Mouse (Mus musculus): ENCODE results near the gene Plch2. TPM values are rescaled to one million over a fixed set of nuclear protein-coding genes. Genes with fewer than 3 reads are reported as not detected.

Gene Plch2
- 11.2 and 12.8 TPM in 2 replicates for polyA plus RNA-seq (2015; fragmentation: Nextera tagmentation; extraction: Ambion mirVana)

DNA sequence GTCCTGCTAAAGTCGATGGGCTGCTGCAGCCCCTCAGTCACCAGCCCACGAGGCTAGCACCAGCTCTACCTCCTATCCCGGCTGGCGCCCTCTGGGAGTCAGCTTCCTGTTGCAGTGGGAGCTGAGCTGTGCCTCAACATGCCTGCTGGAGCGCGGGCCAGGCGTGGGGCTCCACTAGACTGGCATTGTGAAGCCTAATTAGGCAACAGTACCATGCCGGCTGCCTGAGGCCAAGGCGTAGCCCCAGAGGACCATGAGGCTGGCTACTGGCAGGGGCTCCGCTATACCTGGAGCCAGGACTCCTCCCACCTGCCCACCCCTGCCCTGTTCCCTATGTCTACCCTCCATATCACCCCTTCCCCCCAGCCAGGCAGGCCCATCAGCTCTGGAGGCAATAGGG, at the start of gene Plch2:
Gene Plch2, minus strand, starts transcription at position 61 of the 400 bp plus-strand sequence.
- peaks cover 10% of the 10 kb centered on the region for H3K27me3 ChIP-seq
- H3K27ac ChIP-seq: peak within 1 kb of the TSS; percentile 73
- no peaks in the 10 kb centered on the region for H3K9me3 ChIP-seq
- 0 out of 2 replicates have a peak within 1 kb of the TSS, but pooled peaks have one; percentile 33 for H3K9ac ChIP-seq
- peak; percentile 63 for ATAC-seq (ENCODE audit: insufficient number of reproducible peaks, insufficient read depth, low FRiP score, low TSS enrichment, low read depth)
- H3K4me3 ChIP-seq: peak within 1 kb of the TSS; percentile 21
- no peaks in the 10 kb centered on the region for H3K36me3 ChIP-seq
- H3K4me2 ChIP-seq: peak within 1 kb of the TSS; percentile 42
- peaks cover 50% of the 10 kb centered on the region for H3K4me1 ChIP-seq
- 41% methylated on average over 10 of the region's 10 CpGs for WGBS

DNA sequence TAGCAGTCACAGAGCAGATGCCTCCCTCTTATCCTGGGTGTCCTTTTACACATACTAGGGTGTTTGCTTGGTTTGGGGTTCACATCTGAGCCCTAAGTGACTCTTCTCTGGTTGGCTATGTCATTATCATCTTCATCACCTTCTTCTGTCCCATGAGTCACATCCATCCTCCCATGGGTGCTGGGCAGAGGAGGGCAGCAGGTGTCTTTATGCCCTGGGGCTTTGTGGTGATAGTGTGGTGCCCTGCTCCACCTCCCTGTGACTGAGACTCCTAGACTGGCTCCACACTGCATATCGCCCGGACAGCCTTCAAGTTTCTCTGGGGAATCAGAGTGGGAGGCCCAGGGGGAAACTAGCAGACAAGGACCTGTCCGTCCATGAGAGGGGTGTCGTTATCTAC, 42.0 kb upstream of the Plch2 start:
- ATAC-seq (ENCODE audit: insufficient number of reproducible peaks, insufficient read depth, low FRiP score, low TSS enrichment, low read depth): no peak
- H3K4me3 ChIP-seq: no peak overlapping the region
- no peak overlapping the region for H3K27ac ChIP-seq
- no peaks in the 10 kb centered on the region for H3K36me3 ChIP-seq
- H3K4me1 ChIP-seq: peaks cover 7% of the 10 kb centered on the region
- H3K27me3 ChIP-seq: no peaks in the 10 kb centered on the region
- H3K9me3 ChIP-seq: no peaks in the 10 kb centered on the region
- WGBS: 80% methylated on average over 4 of the region's 4 CpGs
- no peak overlapping the region for H3K9ac ChIP-seq
- no peak overlapping the region for H3K4me2 ChIP-seq

DNA sequence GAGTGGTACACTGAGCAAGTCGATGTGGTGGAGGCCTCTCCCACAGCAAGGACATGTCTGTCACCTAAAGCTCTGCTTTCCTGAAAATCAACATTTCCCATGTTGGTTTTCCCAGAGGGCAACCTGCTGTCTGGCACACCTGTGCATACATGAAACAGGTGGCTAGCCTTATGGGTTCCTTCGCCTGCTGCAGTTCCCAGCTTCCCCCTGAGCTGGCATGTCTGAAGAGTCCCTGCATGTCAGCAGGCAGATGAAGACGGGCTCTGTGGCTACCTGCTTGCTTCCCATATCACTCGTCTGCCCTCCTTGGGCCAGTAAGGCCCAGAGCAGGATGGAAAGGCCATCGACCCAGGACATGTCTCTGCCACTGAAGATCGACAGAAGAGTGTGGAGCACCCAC, 40.9 kb upstream of the Plch2 start:
- H3K27ac ChIP-seq: no peak overlapping the region
- peaks cover 4% of the 10 kb centered on the region; the same call in 1 of the 2 replicates for H3K36me3 ChIP-seq
- H3K4me2 ChIP-seq: no peak overlapping the region
- 82% methylated on average over 6 of the region's 6 CpGs for WGBS
- H3K4me1 ChIP-seq: peaks cover 7% of the 10 kb centered on the region
- no peak overlapping the region for H3K4me3 ChIP-seq
- no peaks in the 10 kb centered on the region for H3K27me3 ChIP-seq
- H3K9ac ChIP-seq: no peak overlapping the region
- H3K9me3 ChIP-seq: no peaks in the 10 kb centered on the region
- no peak for ATAC-seq (ENCODE audit: insufficient number of reproducible peaks, insufficient read depth, low FRiP score, low TSS enrichment, low read depth)

DNA sequence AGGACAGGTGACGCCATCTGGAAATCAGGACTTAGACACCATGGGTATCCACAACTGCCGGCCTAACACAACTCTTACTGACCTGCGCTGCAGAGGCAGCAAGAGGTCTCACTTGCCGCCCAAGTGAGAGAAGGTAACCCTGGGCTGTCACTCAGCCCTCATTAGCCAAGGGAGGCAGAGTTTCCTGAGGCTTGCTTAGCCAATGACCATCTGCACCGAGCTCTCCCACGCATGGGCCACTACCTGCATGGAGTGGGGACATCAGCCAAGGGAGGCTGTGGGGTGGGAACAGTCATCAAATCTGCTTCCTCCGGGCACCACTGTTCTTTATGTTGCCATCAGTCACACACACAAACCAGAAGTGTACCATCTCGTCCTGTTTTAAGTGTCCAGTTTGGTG, 39.4 kb upstream of the Plch2 start:
- no peaks in the 10 kb centered on the region for H3K27me3 ChIP-seq
- H3K27ac ChIP-seq: no peak overlapping the region
- H3K4me3 ChIP-seq: no peak overlapping the region
- peaks cover 9% of the 10 kb centered on the region for H3K36me3 ChIP-seq
- WGBS: 87% methylated on average over 8 of the region's 8 CpGs
- H3K9me3 ChIP-seq: no peaks in the 10 kb centered on the region
- no peak for ATAC-seq (ENCODE audit: insufficient number of reproducible peaks, insufficient read depth, low FRiP score, low TSS enrichment, low read depth)
- H3K9ac ChIP-seq: no peak overlapping the region; the same call in 1 of the 2 replicates
- peaks cover 7% of the 10 kb centered on the region for H3K4me1 ChIP-seq
- no peak overlapping the region for H3K4me2 ChIP-seq

DNA sequence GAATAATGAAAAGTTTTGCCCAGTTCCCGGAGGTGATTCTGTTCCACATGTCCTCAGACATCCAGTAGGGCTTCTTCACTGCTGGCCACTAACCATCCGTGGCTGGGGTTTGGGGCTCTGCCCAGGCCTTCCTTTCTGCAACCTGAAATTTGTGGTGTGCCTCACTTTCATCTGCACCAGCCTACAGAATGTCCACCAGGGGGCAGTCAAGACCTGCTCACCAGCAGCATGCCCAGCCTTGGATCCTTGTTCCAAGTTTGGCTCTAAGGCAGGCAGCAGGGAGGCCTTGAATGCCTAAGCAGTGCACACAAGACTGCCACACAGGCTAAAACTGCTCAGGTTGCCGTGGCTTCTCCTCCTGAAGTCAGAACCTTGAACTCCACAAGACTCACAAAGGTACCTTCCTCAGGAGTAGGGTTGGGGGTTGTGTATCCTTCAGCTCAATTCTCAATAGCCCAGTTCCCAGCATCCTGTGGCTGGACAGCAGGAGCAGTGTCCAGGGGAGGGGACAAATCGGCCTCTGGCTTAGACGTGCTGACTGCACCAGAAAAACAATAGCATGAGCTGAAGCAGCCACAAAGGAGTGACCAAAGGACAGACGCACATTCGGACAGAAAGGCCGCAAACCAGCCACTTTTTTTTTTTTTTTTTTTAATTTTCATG, 38.8 kb upstream of the Plch2 start:
- Histone ChIP-seq H3K27ac (peak overlapping the region; percentile 74), H3K27me3 (no peaks in the 10 kb centered on the region), H3K4me3 (no peak overlapping the region), H3K9me3 (no peaks in the 10 kb centered on the region), H3K4me2 (no peak overlapping the region), H3K4me1 (peaks cover 7% of the 10 kb centered on the region), H3K9ac (peak overlapping the region; percentile 55), H3K36me3 (peaks cover 10% of the 10 kb centered on the region)
- WGBS: 46% methylated on average over 8 of the region's 8 CpGs
- ATAC-seq (ENCODE audit: insufficient number of reproducible peaks, insufficient read depth, low FRiP score, low TSS enrichment, low read depth): peak; percentile 67

DNA sequence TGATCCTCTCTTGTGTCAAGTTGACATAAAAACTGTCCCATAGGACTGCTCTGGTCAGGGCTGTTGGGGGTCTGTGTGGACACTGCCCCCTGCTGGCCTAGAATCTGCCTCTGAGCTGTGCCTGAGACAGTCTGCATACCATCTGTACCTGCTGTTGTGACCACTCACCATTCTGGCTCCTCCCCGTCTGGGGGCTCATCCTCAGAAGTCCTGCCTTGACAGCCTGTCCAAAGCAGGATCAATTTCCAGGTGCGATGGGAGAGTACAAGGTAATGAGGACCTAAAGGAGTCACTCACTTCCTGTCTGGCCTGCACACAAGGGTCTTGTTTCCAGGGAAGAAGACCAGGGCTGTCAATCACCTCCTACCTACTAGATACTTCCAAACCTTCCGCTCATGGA, 38.0 kb upstream of the Plch2 start:
- Histone ChIP-seq H3K4me1 (peaks cover 7% of the 10 kb centered on the region), H3K9me3 (no peaks in the 10 kb centered on the region), H3K4me2 (no peak overlapping the region), H3K36me3 (peaks cover 13% of the 10 kb centered on the region), H3K27me3 (no peaks in the 10 kb centered on the region), H3K9ac (0 out of 2 replicates have a peak overlapping the region, but pooled peaks have one; percentile 22), H3K4me3 (no peak overlapping the region), H3K27ac (peak overlapping the region; percentile 8; the same call in 1 of the 2 replicates)
- no peak for ATAC-seq (ENCODE audit: insufficient number of reproducible peaks, insufficient read depth, low FRiP score, low TSS enrichment, low read depth)
- 59% methylated on average over 3 of the region's 3 CpGs for WGBS

DNA sequence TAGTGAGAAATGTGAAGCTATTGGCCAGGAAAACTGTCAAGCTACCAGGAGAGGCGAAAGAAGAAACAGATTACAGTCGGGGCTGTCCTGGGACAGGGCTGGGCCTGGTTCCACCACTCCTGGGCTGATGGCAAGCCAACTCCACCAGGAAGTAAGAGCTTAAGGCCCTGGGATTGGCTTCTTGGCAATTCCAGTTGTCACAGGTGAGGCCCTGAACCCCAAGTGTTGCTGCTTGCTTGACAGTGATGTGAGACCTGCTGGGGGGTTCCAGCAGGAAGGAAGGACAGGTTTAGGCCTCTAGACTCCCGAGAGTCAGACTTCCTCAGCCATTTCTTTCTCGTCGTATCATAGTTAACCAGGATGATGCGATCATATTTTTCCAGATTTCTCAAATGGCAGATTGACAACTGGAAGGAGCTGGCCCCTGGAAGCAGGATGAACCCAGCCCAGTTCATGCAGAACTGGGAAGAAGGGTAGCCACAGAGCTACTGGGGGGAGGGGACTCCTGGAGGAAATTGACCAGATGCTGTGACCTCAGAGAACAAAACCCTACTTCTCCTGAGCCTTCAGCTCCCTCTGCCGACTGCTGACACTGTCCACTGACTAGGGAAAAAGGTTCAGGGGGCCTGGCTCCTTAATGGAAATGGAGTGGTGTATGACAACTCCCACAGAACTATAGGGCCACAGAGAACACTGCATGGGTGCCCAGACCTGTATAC, 37.0 kb upstream of the Plch2 start:
- Histone ChIP-seq H3K4me2 (no peak overlapping the region), H3K27ac (no peak overlapping the region), H3K36me3 (peaks cover 19% of the 10 kb centered on the region), H3K4me1 (peaks cover 7% of the 10 kb centered on the region), H3K9me3 (no peaks in the 10 kb centered on the region), H3K4me3 (no peak overlapping the region), H3K9ac (0 out of 2 replicates have a peak overlapping the region, but pooled peaks have one; percentile 22), H3K27me3 (no peaks in the 10 kb centered on the region)
- no peak for ATAC-seq (ENCODE audit: insufficient number of reproducible peaks, insufficient read depth, low FRiP score, low TSS enrichment, low read depth)
- WGBS: 76% methylated on average over 7 of the region's 7 CpGs

DNA sequence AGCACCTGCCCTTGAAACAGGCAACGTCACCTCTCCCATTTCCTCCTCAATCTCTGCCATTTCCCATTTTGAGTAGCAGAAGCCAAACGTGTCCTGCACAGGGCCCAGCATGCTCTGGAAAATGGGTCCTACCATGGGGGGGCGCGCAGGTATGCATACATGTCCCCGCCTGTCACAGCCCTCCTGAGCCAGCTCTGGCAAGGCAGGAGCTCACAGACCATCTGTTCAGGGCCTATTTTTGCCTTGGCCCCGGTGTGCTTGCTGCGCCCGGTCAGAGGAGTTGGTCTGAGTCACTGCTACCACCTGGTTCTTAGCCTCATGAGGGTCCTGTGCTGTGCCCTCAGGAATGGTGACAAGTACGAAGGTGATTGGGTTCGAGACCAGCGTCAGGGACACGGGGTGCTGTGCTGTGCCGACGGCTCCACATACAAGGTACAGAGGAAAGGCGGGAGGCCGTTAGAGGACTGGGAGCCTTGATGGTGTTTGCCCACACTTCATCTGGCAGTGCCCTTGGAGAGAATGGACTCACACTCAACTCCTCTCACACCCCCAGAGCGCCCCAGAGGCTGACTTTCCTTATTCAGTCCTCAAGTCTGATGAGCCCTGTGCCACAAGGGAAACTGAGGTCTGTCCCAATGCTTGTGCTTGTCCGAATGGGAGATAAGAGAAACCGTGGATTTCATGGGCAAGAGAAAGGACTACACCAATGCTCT, 36.3 kb upstream of the Plch2 start:
- Histone ChIP-seq H3K9me3 (no peaks in the 10 kb centered on the region), H3K36me3 (peaks cover 19% of the 10 kb centered on the region), H3K9ac (0 out of 2 replicates have a peak overlapping the region, but pooled peaks have one; percentile 12), H3K27ac (no peak overlapping the region), H3K4me1 (peaks cover 7% of the 10 kb centered on the region), H3K4me3 (no peak overlapping the region), H3K4me2 (no peak overlapping the region), H3K27me3 (no peaks in the 10 kb centered on the region)
- no peak for ATAC-seq (ENCODE audit: insufficient number of reproducible peaks, insufficient read depth, low FRiP score, low TSS enrichment, low read depth)
- 90% methylated on average over 19 of the region's 19 CpGs for WGBS

DNA sequence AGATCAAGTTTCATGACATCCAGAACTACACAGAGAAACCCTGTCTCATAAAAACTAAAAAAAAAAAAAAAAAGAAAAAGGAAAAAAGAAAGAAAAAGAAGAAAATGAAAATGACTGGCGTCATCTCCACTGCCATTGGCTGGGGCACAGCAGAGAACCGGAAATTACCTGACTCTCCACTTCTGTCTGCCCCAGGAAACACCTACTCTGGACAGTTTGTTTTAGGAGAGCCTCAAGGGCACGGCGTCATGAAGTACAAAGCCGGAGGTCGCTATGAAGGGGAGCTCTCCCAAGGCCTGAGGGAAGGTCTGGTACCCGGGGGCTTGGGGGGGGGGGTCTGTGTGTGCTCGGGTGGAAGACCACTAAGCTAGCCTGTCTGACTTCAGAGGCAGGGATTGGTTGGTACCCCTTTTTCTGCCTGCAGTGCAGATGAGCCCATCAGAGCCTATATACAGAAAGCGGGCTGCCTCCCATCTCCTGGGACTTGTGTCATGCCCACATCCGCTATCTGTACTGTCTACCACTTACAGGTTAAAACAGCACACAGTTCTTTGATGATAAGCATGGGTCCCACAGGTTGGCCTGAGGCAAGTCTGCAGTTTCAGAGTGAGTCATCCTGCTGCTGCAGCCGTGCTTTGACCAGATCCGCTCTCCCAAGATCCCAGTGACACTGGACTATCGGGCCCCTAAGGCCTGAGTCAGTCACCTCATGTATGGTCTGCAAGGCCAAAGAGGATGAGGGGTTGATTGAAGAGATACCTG, 34.3 kb upstream of the Plch2 start:
- WGBS: 89% methylated on average over 13 of the region's 13 CpGs
- H3K36me3 ChIP-seq: peaks cover 19% of the 10 kb centered on the region
- H3K4me1 ChIP-seq: peaks cover 15% of the 10 kb centered on the region
- no peak overlapping the region for H3K27ac ChIP-seq
- H3K9me3 ChIP-seq: no peaks in the 10 kb centered on the region
- no peak overlapping the region for H3K9ac ChIP-seq
- no peaks in the 10 kb centered on the region for H3K27me3 ChIP-seq
- no peak overlapping the region for H3K4me2 ChIP-seq
- H3K4me3 ChIP-seq: no peak overlapping the region
- no peak for ATAC-seq (ENCODE audit: insufficient number of reproducible peaks, insufficient read depth, low FRiP score, low TSS enrichment, low read depth)

DNA sequence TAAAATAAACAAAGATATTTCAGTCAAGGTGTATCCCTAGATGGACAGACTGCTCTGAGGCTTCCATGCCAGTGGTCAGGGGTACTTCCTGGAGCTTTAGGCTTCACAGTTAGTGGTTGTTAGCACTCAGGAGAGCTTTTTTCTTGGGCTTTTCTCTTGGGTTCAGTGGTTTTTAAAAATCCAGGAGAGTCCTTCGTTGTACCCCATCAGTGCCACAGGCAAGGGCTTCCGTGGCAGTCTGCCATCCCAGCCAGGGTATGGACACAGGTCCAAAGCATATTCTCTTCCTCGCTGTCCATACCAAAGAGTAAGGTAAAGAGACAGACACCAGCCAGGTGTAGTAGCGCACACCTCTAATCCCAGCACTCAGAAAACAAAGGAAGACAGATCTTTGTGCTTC, 33.6 kb upstream of the Plch2 start:
- Histone ChIP-seq H3K4me3 (no peak overlapping the region), H3K9ac (0 out of 2 replicates have a peak overlapping the region, but pooled peaks have one; percentile 32), H3K27ac (no peak overlapping the region), H3K4me1 (peaks cover 14% of the 10 kb centered on the region), H3K36me3 (peaks cover 19% of the 10 kb centered on the region), H3K27me3 (no peaks in the 10 kb centered on the region), H3K9me3 (no peaks in the 10 kb centered on the region), H3K4me2 (no peak overlapping the region)
- ATAC-seq (ENCODE audit: insufficient number of reproducible peaks, insufficient read depth, low FRiP score, low TSS enrichment, low read depth): no peak
- whole genome bisulfite sequencing: 91% methylated on average over 4 of the region's 4 CpGs

DNA sequence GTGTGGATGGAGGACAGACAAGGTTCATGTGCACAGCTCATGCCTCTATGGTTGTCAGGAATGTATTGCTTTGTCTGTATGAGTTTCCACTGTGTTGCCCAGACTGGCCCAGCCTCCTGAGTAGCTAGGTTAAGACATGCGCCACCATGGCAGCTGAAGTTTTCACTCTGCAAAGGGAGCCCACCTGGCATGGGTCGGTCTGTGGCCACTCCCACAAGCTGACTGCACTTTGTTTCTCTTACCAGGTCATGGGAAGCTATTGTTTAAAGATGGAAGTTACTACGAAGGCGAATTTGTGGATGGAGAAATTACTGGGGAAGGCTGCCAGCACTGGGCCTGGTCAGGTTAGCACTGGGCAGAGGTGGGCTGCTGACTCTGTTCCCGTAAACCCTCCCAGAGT, 32.7 kb upstream of the Plch2 start:
- WGBS: 88% methylated on average over 5 of the region's 5 CpGs
- no peak overlapping the region for H3K9ac ChIP-seq

More for the DNA sequence above, 32.7 kb upstream of the Plch2 start:
- ATAC-seq (ENCODE audit: insufficient number of reproducible peaks, insufficient read depth, low FRiP score, low TSS enrichment, low read depth): no peak
- Histone ChIP-seq H3K4me2 (no peak overlapping the region), H3K36me3 (peaks cover 19% of the 10 kb centered on the region), H3K27me3 (no peaks in the 10 kb centered on the region), H3K27ac (no peak overlapping the region), H3K9me3 (no peaks in the 10 kb centered on the region), H3K4me3 (no peak overlapping the region), H3K4me1 (peaks cover 20% of the 10 kb centered on the region)
